Comparison of ENCODE assay signal across 8 mouse cellular contexts in the genomic region with DNA sequence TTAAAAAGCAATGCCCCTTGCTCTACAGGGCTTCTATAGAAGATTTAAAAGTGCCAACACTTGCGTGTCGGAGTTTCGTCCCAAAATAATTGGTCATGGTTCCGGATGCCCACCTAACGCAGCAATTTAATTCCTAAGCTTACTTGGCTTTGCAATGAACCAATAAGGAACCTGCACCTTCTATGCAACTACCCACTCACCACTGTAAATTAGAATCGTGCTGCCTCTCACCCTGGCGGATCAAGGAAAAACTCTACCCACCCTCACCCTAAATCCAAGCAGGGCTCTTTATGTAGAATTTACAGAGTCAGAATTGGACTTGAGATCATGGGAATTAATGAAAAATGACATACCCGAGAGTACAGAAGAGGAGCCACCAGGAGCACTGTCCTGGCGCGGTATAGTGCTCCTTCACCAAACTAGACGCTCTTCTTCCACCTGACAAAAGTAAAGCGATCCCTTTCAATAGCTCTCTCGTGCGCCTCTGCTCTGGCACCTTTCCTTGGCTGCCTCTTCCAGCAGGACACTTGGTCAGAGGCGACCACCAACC. TPM values are rescaled to one million over a fixed set of nuclear protein-coding genes. Genes with fewer than 3 reads are reported as not detected.
DNase-seq lines count a peak whose midpoint lies in the region; ATAC-seq and TF ChIP-seq lines count a peak whose summit lies in the region.

No protein-coding gene starts in this region.

- TF ChIP-seq CTCF in cortical plate, adult 2 months (IDR thresholded peaks at IDR 0.05; ENCODE audit: extremely low read depth, insufficient read depth, low read length): no peak

- H3K4me3 ChIP-seq in cortical plate, adult 2 months (ENCODE audit: insufficient read depth, low read length): peak overlapping the region; percentile 87
- H3K4me3 ChIP-seq in hindbrain, embryonic 13.5 days: peak overlapping the region; percentile 85
- H3K4me3 ChIP-seq in midbrain, embryonic 12.5 days: peak overlapping the region; percentile 77

- peak overlapping the region; percentile 95 for H3K9ac ChIP-seq in hindbrain, embryonic 13.5 days
- H3K9ac ChIP-seq in midbrain, embryonic 12.5 days (replicated peaks): peak overlapping the region; percentile 95

- 0 out of 2 replicates have a peak, but pooled peaks cover 4% of the 10 kb centered on the region for H3K4me1 ChIP-seq in cortical plate, adult 2 months (ENCODE audit: control insufficient read depth, insufficient read depth, low read length)
- H3K4me1 ChIP-seq in hindbrain, embryonic 13.5 days (replicated peaks): peaks cover 34% of the 10 kb centered on the region
- H3K4me1 ChIP-seq in midbrain, embryonic 12.5 days: peaks cover 18% of the 10 kb centered on the region

- peak; percentile 53 for ATAC-seq in hindbrain, embryonic 13.5 days (ENCODE audit: low FRiP score)
- no peak; the same call in 1 of the 2 replicates for ATAC-seq in midbrain, embryonic 12.5 days (ENCODE audit: low FRiP score, low read depth)

- no peaks in the 10 kb centered on the region for H3K9me3 ChIP-seq in hindbrain, embryonic 13.5 days
- H3K9me3 ChIP-seq in midbrain, embryonic 12.5 days: no peaks in the 10 kb centered on the region

- WGBS in hindbrain, embryonic 13.5 days: 7% methylated on average over 15 of the region's 15 CpGs
- WGBS in midbrain, embryonic 12.5 days: 5% methylated on average over 15 of the region's 15 CpGs

- no peaks in the 10 kb centered on the region for H3K27me3 ChIP-seq in hindbrain, embryonic 13.5 days
- H3K27me3 ChIP-seq in midbrain, embryonic 12.5 days: no peaks in the 10 kb centered on the region

- H3K36me3 ChIP-seq in hindbrain, embryonic 13.5 days: peaks cover 38% of the 10 kb centered on the region
- peaks cover 30% of the 10 kb centered on the region for H3K36me3 ChIP-seq in midbrain, embryonic 12.5 days

- TF ChIP-seq POLR2A in cortical plate, adult 2 months (IDR thresholded peaks at IDR 0.05; ENCODE audit: extremely low read depth, insufficient read depth, low read length): no peak

- peak; percentile 14 for DNase-seq in layer of hippocampus, adult 11-12 months (ENCODE audit: low spot score)
- DNase-seq in layer of hippocampus, postnatal 14 days (ENCODE audit: low spot score in 2 of 2): no peak
- no peak for DNase-seq in ovary, adult 18-20 months (ENCODE audit: low spot score)
- no peak for DNase-seq in thymus, postnatal 36 days
- DNase-seq in lung, postnatal 4 days: no peak

- H3K4me2 ChIP-seq in hindbrain, embryonic 13.5 days: peak overlapping the region; percentile 78
- H3K4me2 ChIP-seq in midbrain, embryonic 12.5 days (replicated peaks): peak overlapping the region; percentile 75

- H3K27ac ChIP-seq in cortical plate, adult 2 months (ENCODE audit: insufficient read depth, low read length): no peak overlapping the region
- peak overlapping the region; percentile 96 for H3K27ac ChIP-seq in hindbrain, embryonic 13.5 days
- H3K27ac ChIP-seq in midbrain, embryonic 12.5 days (replicated peaks): peak overlapping the region; percentile 92

RNA-seq across cellular contexts. Expression of a gene that starts 0.4 kb away (rescaled TPM):
- total RNA-seq in layer of hippocampus, postnatal 14 days (2021): 10 to 100 TPM; 27.9 to 32.8 TPM
- 31.8 and 32.5 TPM in 2 replicates for polyA plus RNA-seq in cortical plate, adult 2 months (2012; rRNA removed)
- polyA plus RNA-seq in hindbrain, embryonic 13.5 days (2015; fragmentation: Nextera tagmentation; extraction: Ambion mirVana): 51.6 and 53.2 TPM in 2 replicates
- 61.8 and 62.6 TPM in 2 replicates for polyA plus RNA-seq in midbrain, embryonic 12.5 days (2016; fragmentation: Nextera tagmentation; extraction: Ambion mirVana)

RNA-seq across cellular contexts. Expression of a gene that starts 0.4 kb away (rescaled TPM):
- total RNA-seq in layer of hippocampus, postnatal 14 days (2021): 10 to 100 TPM; 44.3 to 45.5 TPM
- polyA plus RNA-seq in cortical plate, adult 2 months (2012; rRNA removed): 56.6 and 61.0 TPM in 2 replicates
- polyA plus RNA-seq in hindbrain, embryonic 13.5 days (2015; fragmentation: Nextera tagmentation; extraction: Ambion mirVana): 43.3 and 44.2 TPM in 2 replicates
- polyA plus RNA-seq in midbrain, embryonic 12.5 days (2016; fragmentation: Nextera tagmentation; extraction: Ambion mirVana): 56.1 and 60.1 TPM in 2 replicates

RNA-seq across cellular contexts. Expression of a gene that starts 41.2 kb away (rescaled TPM):
- 10 to 100 TPM; 21.9 to 22.4 TPM for total RNA-seq in layer of hippocampus, postnatal 14 days (2021)
- 37.0 and 37.2 TPM in 2 replicates for polyA plus RNA-seq in cortical plate, adult 2 months (2012; rRNA removed)
- polyA plus RNA-seq in hindbrain, embryonic 13.5 days (2015; fragmentation: Nextera tagmentation; extraction: Ambion mirVana): 125 and 126 TPM in 2 replicates
- polyA plus RNA-seq in midbrain, embryonic 12.5 days (2016; fragmentation: Nextera tagmentation; extraction: Ambion mirVana): 221 and 224 TPM in 2 replicates

RNA-seq across cellular contexts. Expression of a gene that starts 45.9 kb away (rescaled TPM):
- 10 to 100 TPM; 33.3 to 36.5 TPM for total RNA-seq in layer of hippocampus, postnatal 14 days (2021)
- 44.9 and 45.4 TPM in 2 replicates for polyA plus RNA-seq in cortical plate, adult 2 months (2012; rRNA removed)
- 61.0 and 64.9 TPM in 2 replicates for polyA plus RNA-seq in hindbrain, embryonic 13.5 days (2015; fragmentation: Nextera tagmentation; extraction: Ambion mirVana)
- polyA plus RNA-seq in midbrain, embryonic 12.5 days (2016; fragmentation: Nextera tagmentation; extraction: Ambion mirVana): 58.8 and 66.6 TPM in 2 replicates

RNA-seq across cellular contexts. Expression of a gene that starts 53.0 kb away (rescaled TPM):
- total RNA-seq in layer of hippocampus, postnatal 14 days (2021): 10 to 100 TPM; 23.4 to 28.3 TPM
- polyA plus RNA-seq in cortical plate, adult 2 months (2012; rRNA removed): 30.4 and 32.7 TPM in 2 replicates
- polyA plus RNA-seq in hindbrain, embryonic 13.5 days (2015; fragmentation: Nextera tagmentation; extraction: Ambion mirVana): 11.3 and 17.1 TPM in 2 replicates
- 14.5 and 16.0 TPM in 2 replicates for polyA plus RNA-seq in midbrain, embryonic 12.5 days (2016; fragmentation: Nextera tagmentation; extraction: Ambion mirVana)
